Mouse (Mus musculus) thymus, adult 2 months (tissue): ENCODE results near the gene Chchd5. TPM values are rescaled to one million over a fixed set of nuclear protein-coding genes. Genes with fewer than 3 reads are reported as not detected.

ENCODE experiments used
- DNase-seq: peaks from one replicate; pipeline ENCODE4 v3.0.0; 2021
- H3K27ac ChIP-seq: fragments of 200-500 bp; 2 replicates; pipeline ENCODE4 v1.5.1; 2012; ENCODE audit warnings: low read length, control low read depth; ENCODE audit not compliant: control insufficient read depth, insufficient read depth
- H3K27me3 ChIP-seq: fragments of 200-500 bp; 2 replicates; pipeline ENCODE4 v1.6.1; 2012; ENCODE audit warnings: mild to moderate bottlenecking, low read length, moderate library complexity, mixed read lengths; ENCODE audit not compliant: control insufficient read depth, insufficient read depth
- H3K36me3 ChIP-seq: fragments of 200-500 bp; 2 replicates; pipeline ENCODE4 v1.6.1; 2012; ENCODE audit warnings: mild to moderate bottlenecking, low read length, moderate library complexity; ENCODE audit not compliant: control insufficient read depth, insufficient read depth
- H3K4me1 ChIP-seq: fragments of 200-500 bp; replicated peaks from 2 replicates; pipeline ENCODE4 v1.6.1; 2012; ENCODE audit warnings: low read length; ENCODE audit not compliant: control insufficient read depth, insufficient read depth
- H3K4me3 ChIP-seq: fragments of 200-500 bp; 2 replicates; pipeline ENCODE4 v1.5.1; 2012; ENCODE audit warnings: mild to moderate bottlenecking, low read length, control low read depth, moderate library complexity; ENCODE audit not compliant: control insufficient read depth, insufficient read depth
- CTCF ChIP-seq: fragments of 200-500 bp; IDR thresholded peaks from 2 replicates; pipeline ENCODE4 v1.5.1; 2012; ENCODE audit warnings: mild to moderate bottlenecking, control low read depth, low read length, moderate library complexity, borderline replicate concordance; ENCODE audit not compliant: control insufficient read depth, poor library complexity, insufficient read depth; ENCODE audit errors: extremely low read depth
- POLR2A ChIP-seq: fragments of 200-500 bp; IDR thresholded peaks from 2 replicates; pipeline ENCODE4 v1.6.1; 2012; ENCODE audit warnings: mild to moderate bottlenecking, low read length, control low read depth, moderate library complexity; ENCODE audit not compliant: control insufficient read depth, poor library complexity, insufficient read depth; ENCODE audit errors: extremely low read depth
- WGBS: fragments of 180-500 bp; shearing (Covaris S2); methylation state at CpG from one replicate; pipeline ENCODE4 v1.1.7; 2018; 5-methylcytosine and 5-hydroxymethylcytosine counted together
- polyA plus RNA-seq: library from polyadenylated mRNA; depleted of rRNA; stranded (reverse); fragments of >200 nt; gene quantifications from 2 replicates; pipeline ENCODE4 v1.2.3, GENCODE M21; 2012; rRNA removed

Chchd5 gene
- polyA plus RNA-seq: 55.5 and 65.2 TPM in 2 replicates

GRCm38 (mm10) chr2:129129412-129129929, at the start of gene Chchd5:
Gene Chchd5 (plus strand): TSS chr2:129129700.
- TF ChIP-seq CTCF (0 out of 2 replicates have a peak, but pooled peaks have one; percentile 29), POLR2A (peak; percentile 49; the same call in 1 of the 2 replicates)
- peaks cover 21% of the 10 kb centered on the region for H3K36me3 ChIP-seq
- DNase-seq: peak; percentile 72
- under 1% methylated on average over 35 of the region's 35 CpGs for WGBS
- H3K27ac ChIP-seq: peak within 1 kb of the TSS; percentile 94
- H3K4me1 ChIP-seq: peaks cover 25% of the 10 kb centered on the region
- peak within 1 kb of the TSS; percentile 52 for H3K4me3 ChIP-seq
- H3K27me3 ChIP-seq: no peaks in the 10 kb centered on the region

GRCm38 (mm10) chr2:129081097-129081496, 48.4 kb upstream of the Chchd5 start:
- Histone ChIP-seq H3K27ac (no peak overlapping the region), H3K27me3 (no peaks in the 10 kb centered on the region), H3K4me3 (no peak overlapping the region), H3K4me1 (no peaks in the 10 kb centered on the region), H3K36me3 (0 out of 2 replicates have a peak, but pooled peaks cover 4% of the 10 kb centered on the region)
- DNase-seq: no peak
- WGBS: 89% methylated on average over 13 of the region's 13 CpGs
- TF ChIP-seq POLR2A: no peak
- TF ChIP-seq CTCF: no peak

- no peak for TF ChIP-seq CTCF
These were observed 46.0 kb upstream of the Chchd5 start for GRCm38 (mm10) chr2:129083514-129083913.

GRCm38 (mm10) chr2:129084959-129085358, 44.5 kb upstream of the Chchd5 start:
- no peaks in the 10 kb centered on the region for H3K4me1 ChIP-seq
- H3K4me3 ChIP-seq: no peak overlapping the region
- H3K36me3 ChIP-seq: 0 out of 2 replicates have a peak, but pooled peaks cover 4% of the 10 kb centered on the region
- TF ChIP-seq CTCF: 0 out of 2 replicates have a peak, but pooled peaks have one; percentile 20
- no peak for TF ChIP-seq POLR2A
- 69% methylated on average over 2 of the region's 2 CpGs for WGBS
- DNase-seq: peak; percentile 31
- no peaks in the 10 kb centered on the region for H3K27me3 ChIP-seq
- H3K27ac ChIP-seq: no peak overlapping the region

More at GRCm38 (mm10) chr2:129083514-129083913, 46.0 kb upstream of the Chchd5 start:
- no peak overlapping the region for H3K4me3 ChIP-seq
- 0 out of 2 replicates have a peak, but pooled peaks cover 4% of the 10 kb centered on the region for H3K36me3 ChIP-seq
- no peak overlapping the region for H3K27ac ChIP-seq
- DNase-seq: no peak
- WGBS: 91% methylated on average over 5 of the region's 5 CpGs
- no peaks in the 10 kb centered on the region for H3K4me1 ChIP-seq
- H3K27me3 ChIP-seq: no peaks in the 10 kb centered on the region

- no peaks in the 10 kb centered on the region for H3K36me3 ChIP-seq
- no peak for DNase-seq
- no peaks in the 10 kb centered on the region for H3K27me3 ChIP-seq
- H3K4me3 ChIP-seq: no peak overlapping the region
- 97% methylated on average over 1 of the region's 1 CpGs for WGBS
- H3K4me1 ChIP-seq: no peaks in the 10 kb centered on the region
- H3K27ac ChIP-seq: no peak overlapping the region
- TF ChIP-seq CTCF (no peak), POLR2A (no peak)
These were observed 42.0 kb upstream of the Chchd5 start for GRCm38 (mm10) chr2:129087520-129087919.

GRCm38 (mm10) chr2:129090370-129090769, 39.1 kb upstream of the Chchd5 start:
- H3K4me3 ChIP-seq: no peak overlapping the region
- 96% methylated on average over 4 of the region's 4 CpGs for WGBS
- H3K27me3 ChIP-seq: no peaks in the 10 kb centered on the region
- DNase-seq: no peak
- TF ChIP-seq POLR2A (no peak), CTCF (no peak)
- H3K4me1 ChIP-seq: no peaks in the 10 kb centered on the region
- H3K36me3 ChIP-seq: no peaks in the 10 kb centered on the region
- no peak overlapping the region for H3K27ac ChIP-seq

- 96% methylated on average over 12 of the region's 12 CpGs for WGBS
- Histone ChIP-seq H3K4me1 (no peaks in the 10 kb centered on the region), H3K27ac (no peak overlapping the region), H3K27me3 (no peaks in the 10 kb centered on the region), H3K4me3 (no peak overlapping the region), H3K36me3 (no peaks in the 10 kb centered on the region)
- no peak for DNase-seq
- TF ChIP-seq POLR2A: no peak
- TF ChIP-seq CTCF: no peak
These were observed 36.7 kb upstream of the Chchd5 start for GRCm38 (mm10) chr2:129092810-129093209.
